Mouse (Mus musculus) cerebellum, adult 2 months (tissue): ENCODE results near the gene Whrn.

Source experiments
- CTCF ChIP-seq: fragments of 200-500 bp; IDR thresholded peaks from 2 replicates; pipeline ENCODE4 v1.5.1; 2011; ENCODE audit warnings: low read depth, mild to moderate bottlenecking, control low read depth, low read length, moderate library complexity, borderline replicate concordance; ENCODE audit not compliant: insufficient read depth
- POLR2A ChIP-seq: fragments of 200-500 bp; IDR thresholded peaks from 2 replicates; pipeline ENCODE4 v1.6.1; 2011; ENCODE audit warnings: low read length, control low read depth, borderline replicate concordance; ENCODE audit not compliant: insufficient read depth

GRCm38 (mm10) chr4:63512921-63513320 is 17.1 kb upstream of the Whrn start:
- TF ChIP-seq CTCF (no peak), POLR2A (no peak)
